Mouse (Mus musculus): ENCODE data around the gene Msmb. TPM values are rescaled to one million over a fixed set of nuclear protein-coding genes. Genes with fewer than 3 reads are reported as not detected.

Msmb gene
- polyA plus RNA-seq, 1 experiment = not detected

- WGBS = 81% methylated on average over 12 of the region's 12 CpGs
- no peak overlapping the region for H3K4me3 ChIP-seq (replicated peaks; ENCODE audit: insufficient read depth, low read depth, low read length)
- no peak for DNase-seq
- no peak overlapping the region for H3K27ac ChIP-seq (ENCODE audit: insufficient read depth, low read length)
- TF ChIP-seq POLR2A (IDR thresholded peaks at IDR 0.05; ENCODE audit: borderline replicate concordance, insufficient read depth, low read length) (no peak), CTCF (IDR thresholded peaks at IDR 0.05; ENCODE audit: borderline replicate concordance, insufficient read depth, low read depth, low read length) (no peak)
- no peaks in the 10 kb centered on the region for H3K27me3 ChIP-seq (ENCODE audit: control insufficient read depth, insufficient read depth, low read length)
- H3K4me1 ChIP-seq (ENCODE audit: control insufficient read depth, insufficient read depth, low read length) = no peaks in the 10 kb centered on the region; the same call in 1 of the 2 replicates
These were observed 19.5 kb downstream of the Msmb start for GRCm38 (mm10) chr14:32161090-32161885.

DNA sequence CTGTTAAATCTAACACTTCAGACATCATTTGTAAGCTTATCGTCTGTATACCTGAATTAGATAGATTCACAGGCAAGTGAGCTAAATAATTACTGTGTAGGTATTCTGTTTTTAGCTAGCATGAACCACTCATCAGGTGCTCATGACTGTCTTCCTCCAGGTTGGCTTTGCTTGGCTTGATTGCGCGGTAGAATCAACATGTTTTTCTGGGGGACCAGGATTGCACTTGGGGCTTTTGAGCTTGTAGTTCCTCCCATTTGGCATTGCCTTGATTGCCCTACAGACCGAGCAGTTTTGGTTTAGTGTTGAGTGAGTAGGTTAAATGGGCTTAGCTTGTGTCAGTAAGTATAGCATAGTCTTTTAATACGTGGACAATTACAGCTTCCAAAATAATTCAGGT is 20.4 kb downstream of the Msmb start:
- TF ChIP-seq CTCF (IDR thresholded peaks at IDR 0.05; ENCODE audit: borderline replicate concordance, insufficient read depth, low read depth, low read length) = no peak
- no peak for DNase-seq
- WGBS = 88% methylated on average over 5 of the region's 5 CpGs
- no peak overlapping the region for H3K4me3 ChIP-seq (replicated peaks; ENCODE audit: insufficient read depth, low read depth, low read length)
- no peaks in the 10 kb centered on the region for H3K27me3 ChIP-seq (ENCODE audit: control insufficient read depth, insufficient read depth, low read length)
- no peaks in the 10 kb centered on the region; the same call in 1 of the 2 replicates for H3K4me1 ChIP-seq (ENCODE audit: control insufficient read depth, insufficient read depth, low read length)
- H3K27ac ChIP-seq (ENCODE audit: insufficient read depth, low read length) = no peak overlapping the region

DNA sequence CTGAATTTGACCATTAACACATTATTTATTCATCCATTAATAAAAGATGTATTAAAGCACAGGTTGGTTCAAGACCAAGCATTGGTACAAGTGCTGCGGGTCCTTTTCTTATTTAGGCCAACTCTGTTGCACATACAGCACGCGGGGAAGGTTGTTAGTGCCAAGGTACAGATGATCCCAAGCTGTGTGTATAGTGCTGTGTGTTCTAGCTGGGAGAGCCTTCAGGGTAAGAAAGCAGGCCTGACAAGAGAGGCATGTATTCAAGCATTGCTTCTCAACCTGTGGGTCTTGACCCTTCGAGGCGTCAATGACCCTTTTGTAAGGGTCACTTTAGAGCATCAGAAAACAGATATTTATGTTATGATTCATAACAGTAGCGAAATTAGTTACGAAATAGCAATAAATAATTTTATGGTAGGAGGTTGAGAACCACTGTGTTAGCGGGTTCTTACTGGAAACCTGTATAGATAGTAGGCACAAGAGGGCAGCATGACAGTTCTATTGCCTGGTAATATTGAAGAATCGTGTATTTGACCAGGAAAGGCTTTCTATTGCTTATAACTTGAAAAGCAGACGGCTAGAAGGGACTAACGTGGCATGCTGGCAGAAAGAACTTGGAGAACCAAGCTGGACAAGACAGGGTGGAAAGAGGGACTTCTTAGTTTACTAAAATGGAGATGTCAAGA is 21.5 kb downstream of the Msmb start:
- H3K4me3 ChIP-seq (replicated peaks; ENCODE audit: insufficient read depth, low read depth, low read length) = no peak overlapping the region

DNA sequence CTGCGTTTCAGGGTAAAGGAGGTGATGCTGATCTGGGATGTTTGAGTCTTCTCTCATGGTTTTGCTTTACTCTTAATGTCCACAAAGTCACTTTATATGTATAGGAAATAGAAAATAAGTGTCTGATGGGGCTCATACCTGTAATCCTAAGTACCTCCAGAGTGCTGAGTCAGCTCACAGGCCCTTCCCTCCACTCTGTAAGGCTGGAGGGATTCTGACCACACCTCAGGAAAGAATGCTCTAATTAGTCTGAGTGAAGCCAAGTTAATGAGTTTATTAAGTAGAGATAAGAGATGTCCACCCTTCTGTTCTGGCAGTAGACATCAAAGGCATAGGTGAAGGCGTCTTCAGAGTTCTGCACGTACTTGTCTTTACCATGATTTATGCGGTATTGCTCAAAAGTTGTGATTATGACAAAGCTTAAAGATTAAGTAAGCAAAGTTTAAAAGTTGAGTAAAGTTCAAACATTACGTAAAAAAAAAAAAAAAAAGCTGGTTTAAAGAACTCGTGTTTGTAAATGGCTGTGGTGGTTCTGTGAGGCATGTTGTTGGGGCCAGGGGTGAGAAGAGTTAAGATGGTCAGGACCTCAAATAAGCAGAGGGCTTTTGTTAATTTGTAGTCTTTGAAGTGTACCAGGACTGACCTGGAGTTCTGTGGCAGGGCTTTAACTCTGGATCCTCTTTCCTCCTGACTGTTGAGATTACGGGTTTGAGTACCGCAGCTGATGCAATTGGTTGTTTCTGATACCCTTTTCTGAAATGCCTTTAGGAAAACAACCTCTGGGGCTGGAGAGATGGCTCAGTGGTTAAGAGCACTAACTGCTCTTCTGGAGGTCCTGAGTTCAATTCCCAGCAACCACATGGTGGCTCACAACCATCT is 22.6 kb downstream of the Msmb start:
- Histone ChIP-seq H3K4me3 (replicated peaks; ENCODE audit: insufficient read depth, low read depth, low read length) (no peak overlapping the region), H3K4me1 (ENCODE audit: control insufficient read depth, insufficient read depth, low read length) (no peaks in the 10 kb centered on the region; the same call in 1 of the 2 replicates), H3K27ac (ENCODE audit: insufficient read depth, low read length) (no peak overlapping the region), H3K27me3 (ENCODE audit: control insufficient read depth, insufficient read depth, low read length) (no peaks in the 10 kb centered on the region)
- DNase-seq = no peak
- 92% methylated on average over 8 of the region's 8 CpGs for WGBS
- no peak for TF ChIP-seq POLR2A (IDR thresholded peaks at IDR 0.05; ENCODE audit: borderline replicate concordance, insufficient read depth, low read length)
- no peak for TF ChIP-seq CTCF (IDR thresholded peaks at IDR 0.05; ENCODE audit: borderline replicate concordance, insufficient read depth, low read depth, low read length)

More for the DNA sequence above, 21.5 kb downstream of the Msmb start:
- Histone ChIP-seq H3K27ac (ENCODE audit: insufficient read depth, low read length) (no peak overlapping the region), H3K27me3 (ENCODE audit: control insufficient read depth, insufficient read depth, low read length) (no peaks in the 10 kb centered on the region), H3K4me1 (ENCODE audit: control insufficient read depth, insufficient read depth, low read length) (no peaks in the 10 kb centered on the region; the same call in 1 of the 2 replicates)
- no peak for TF ChIP-seq POLR2A (IDR thresholded peaks at IDR 0.05; ENCODE audit: borderline replicate concordance, insufficient read depth, low read length)
- TF ChIP-seq CTCF (IDR thresholded peaks at IDR 0.05; ENCODE audit: borderline replicate concordance, insufficient read depth, low read depth, low read length) = no peak
- WGBS = 79% methylated on average over 11 of the region's 11 CpGs
- DNase-seq = no peak

DNA sequence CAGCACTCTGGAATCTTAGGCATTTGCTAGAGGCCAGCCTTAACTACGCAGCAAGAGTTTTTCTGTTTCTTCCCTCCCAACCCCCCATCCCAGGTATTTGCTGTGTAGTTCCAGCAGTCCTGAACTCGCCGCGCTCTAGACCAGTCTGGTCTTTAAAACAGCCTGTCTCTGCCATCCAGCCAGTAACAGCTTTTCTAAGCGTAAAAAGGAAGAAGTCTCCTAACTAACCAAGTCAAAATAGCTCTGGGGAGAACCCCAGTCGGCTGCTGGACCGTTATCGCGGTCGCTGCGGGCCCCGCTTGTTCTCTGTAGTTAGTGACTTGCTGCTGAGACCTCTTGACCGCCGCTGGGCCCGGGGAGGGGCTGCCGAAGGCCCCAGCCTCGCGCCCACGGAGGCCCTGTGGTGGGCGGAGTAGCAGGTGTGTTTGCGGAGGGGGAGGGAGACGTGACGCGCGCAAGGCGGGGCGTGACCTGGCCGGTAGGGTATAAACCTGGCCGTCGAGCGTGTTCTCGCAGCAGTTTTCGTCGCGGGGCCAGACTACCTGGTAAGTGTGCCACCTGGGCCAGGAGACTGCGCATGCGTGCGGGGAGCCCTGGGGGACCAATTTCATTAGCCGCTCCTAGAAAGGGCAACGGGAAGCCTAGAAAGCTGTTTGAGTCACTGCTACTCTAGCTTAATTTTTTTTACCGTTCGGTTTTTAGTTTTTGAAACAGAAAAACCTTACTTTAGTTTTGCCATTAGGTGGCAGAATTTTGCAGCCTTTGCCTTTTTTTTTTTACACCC is 23.6 kb downstream of the Msmb start:
- DNase-seq = peak; percentile 90 to 91
- peak overlapping the region; percentile 67; the same call in 1 of the 2 replicates for H3K27ac ChIP-seq (ENCODE audit: insufficient read depth, low read length)
- H3K4me3 ChIP-seq (replicated peaks; ENCODE audit: insufficient read depth, low read depth, low read length) = peak overlapping the region; percentile 48
- TF ChIP-seq CTCF (IDR thresholded peaks at IDR 0.05; ENCODE audit: borderline replicate concordance, insufficient read depth, low read depth, low read length) (no peak), POLR2A (IDR thresholded peaks at IDR 0.05; ENCODE audit: borderline replicate concordance, insufficient read depth, low read length) (peak; percentile 29; the same call in 1 of the 2 replicates)
- 1% methylated on average over 42 of the region's 42 CpGs for WGBS
- H3K4me1 ChIP-seq (ENCODE audit: control insufficient read depth, insufficient read depth, low read length) = no peaks in the 10 kb centered on the region; the same call in 1 of the 2 replicates
- no peaks in the 10 kb centered on the region for H3K27me3 ChIP-seq (ENCODE audit: control insufficient read depth, insufficient read depth, low read length)

DNA sequence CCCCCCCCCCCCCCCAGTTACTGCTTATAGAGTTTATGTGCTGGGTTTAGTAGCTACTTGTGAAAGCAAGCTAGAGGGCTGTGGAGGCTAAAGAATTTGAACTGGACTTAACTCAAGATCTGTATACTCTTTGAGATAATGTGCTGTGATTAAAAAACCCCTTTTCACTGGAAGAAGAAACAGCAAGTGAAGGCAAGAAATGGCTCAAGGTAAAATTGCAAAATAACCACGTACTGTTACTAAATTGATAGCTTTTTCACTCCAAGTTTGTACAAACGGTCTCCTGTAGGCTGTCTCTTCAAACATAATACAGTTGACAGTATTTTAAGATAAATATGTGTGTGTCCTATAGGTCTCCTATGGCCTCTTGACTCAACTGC is 24.2 kb downstream of the Msmb start:
- Histone ChIP-seq H3K4me1 (ENCODE audit: control insufficient read depth, insufficient read depth, low read length) (no peaks in the 10 kb centered on the region; the same call in 1 of the 2 replicates), H3K27me3 (ENCODE audit: control insufficient read depth, insufficient read depth, low read length) (no peaks in the 10 kb centered on the region), H3K4me3 (replicated peaks; ENCODE audit: insufficient read depth, low read depth, low read length) (peak overlapping the region; percentile 8), H3K27ac (ENCODE audit: insufficient read depth, low read length) (no peak overlapping the region)
- 76% methylated on average over 2 of the region's 2 CpGs for WGBS
- DNase-seq = no peak
- TF ChIP-seq CTCF (IDR thresholded peaks at IDR 0.05; ENCODE audit: borderline replicate concordance, insufficient read depth, low read depth, low read length) (no peak), POLR2A (IDR thresholded peaks at IDR 0.05; ENCODE audit: borderline replicate concordance, insufficient read depth, low read length) (no peak)

- Histone ChIP-seq H3K27me3 (ENCODE audit: control insufficient read depth, insufficient read depth, low read length) (no peaks in the 10 kb centered on the region), H3K4me3 (replicated peaks; ENCODE audit: insufficient read depth, low read depth, low read length) (no peak overlapping the region), H3K4me1 (ENCODE audit: control insufficient read depth, insufficient read depth, low read length) (no peaks in the 10 kb centered on the region; the same call in 1 of the 2 replicates), H3K27ac (ENCODE audit: insufficient read depth, low read length) (no peak overlapping the region)
- WGBS = 44% methylated on average over 1 of the region's 1 CpGs
- no peak for DNase-seq
- TF ChIP-seq POLR2A (IDR thresholded peaks at IDR 0.05; ENCODE audit: borderline replicate concordance, insufficient read depth, low read length) (no peak), CTCF (IDR thresholded peaks at IDR 0.05; ENCODE audit: borderline replicate concordance, insufficient read depth, low read depth, low read length) (no peak)
These were observed 25.0 kb downstream of the Msmb start for GRCm38 (mm10) chr14:32166840-32167239.

All from cerebellum, adult 2 months (tissue).